Mouse (Mus musculus): Measurements from ENCODE around the gene Slc1a2. TPM values are rescaled to one million over a fixed set of nuclear protein-coding genes. Genes with fewer than 3 reads are reported as not detected.

Gene Slc1a2
- polyA plus RNA-seq, 1 experiment from 2014 or later = 0.38 TPM

DNA sequence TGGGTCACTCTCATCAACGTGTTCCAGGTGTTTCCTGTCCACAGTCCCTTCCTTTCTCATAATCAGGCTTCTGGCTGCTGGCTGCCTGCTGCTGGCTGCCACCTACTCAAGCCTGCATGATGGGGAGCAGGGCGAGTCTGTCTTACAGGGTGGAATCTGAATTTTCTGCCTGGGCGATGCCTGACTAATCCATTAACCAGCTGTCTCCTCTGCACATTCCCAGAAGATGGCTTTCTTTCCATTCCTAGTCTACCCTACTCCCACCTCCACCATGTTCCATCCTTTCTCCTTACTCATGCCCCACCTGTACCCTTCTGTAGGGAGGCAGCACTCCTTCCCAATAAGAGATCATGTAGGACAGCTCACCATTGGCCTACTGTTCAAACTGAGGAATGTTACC, 45.1 kb downstream of the Slc1a2 start:
- DNase-seq (ENCODE audit: low spot score) = no peak
- 81% methylated on average over 3 of the region's 3 CpGs for WGBS
- Histone ChIP-seq H3K36me3 (no peaks in the 10 kb centered on the region), H3K27me3 (ENCODE audit: low read depth, poor library complexity, severe bottlenecking) (no peaks in the 10 kb centered on the region), H3K4me3 (no peak overlapping the region), H3K4me1 (no peaks in the 10 kb centered on the region), H3K27ac (no peak overlapping the region), H3K9me3 (replicated peaks) (no peaks in the 10 kb centered on the region)

DNA sequence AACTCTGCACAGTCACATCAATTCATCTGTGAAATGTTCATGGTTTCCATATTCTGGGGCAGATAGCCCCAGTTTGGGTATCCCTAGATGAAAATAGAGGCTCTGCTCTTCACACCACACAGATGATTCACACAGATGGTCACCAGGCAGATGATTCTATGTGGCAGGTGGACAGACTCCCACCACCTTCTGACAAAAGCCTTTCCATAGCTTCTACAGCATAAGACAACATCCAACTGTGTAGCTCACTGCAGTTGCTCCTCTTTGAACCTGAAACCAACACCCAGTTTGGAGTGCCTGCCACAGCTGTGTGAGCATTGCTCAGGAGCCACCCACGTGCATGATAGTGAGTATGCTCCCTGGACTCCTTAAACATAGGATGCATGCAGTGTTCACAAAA, 46.3 kb downstream of the Slc1a2 start:
- 79% methylated on average over 1 of the region's 1 CpGs for WGBS
- Histone ChIP-seq H3K4me3 (no peak overlapping the region), H3K27me3 (ENCODE audit: low read depth, poor library complexity, severe bottlenecking) (no peaks in the 10 kb centered on the region)

GRCm38 (mm10) chr2:102711511-102711910, 53.1 kb downstream of the Slc1a2 start:
- Histone ChIP-seq H3K4me3 (no peak overlapping the region), H3K27ac (no peak overlapping the region), H3K4me1 (no peaks in the 10 kb centered on the region), H3K36me3 (no peaks in the 10 kb centered on the region), H3K9me3 (replicated peaks) (no peaks in the 10 kb centered on the region), H3K27me3 (ENCODE audit: low read depth, poor library complexity, severe bottlenecking) (no peaks in the 10 kb centered on the region)
- no peak for DNase-seq (ENCODE audit: low spot score)
- 74% methylated on average over 5 of the region's 5 CpGs for WGBS

More for the DNA sequence above, 46.3 kb downstream of the Slc1a2 start:
- DNase-seq (ENCODE audit: low spot score) = no peak
- H3K27ac ChIP-seq = no peak overlapping the region
- no peaks in the 10 kb centered on the region for H3K9me3 ChIP-seq (replicated peaks)
- no peaks in the 10 kb centered on the region for H3K4me1 ChIP-seq
- H3K36me3 ChIP-seq = no peaks in the 10 kb centered on the region

- no peaks in the 10 kb centered on the region for H3K27me3 ChIP-seq (ENCODE audit: low read depth, poor library complexity, severe bottlenecking)
- 84% methylated on average over 4 of the region's 4 CpGs for WGBS
Observed at GRCm38 (mm10) chr2:102712049-102712448, 53.6 kb downstream of the Slc1a2 start.

DNA sequence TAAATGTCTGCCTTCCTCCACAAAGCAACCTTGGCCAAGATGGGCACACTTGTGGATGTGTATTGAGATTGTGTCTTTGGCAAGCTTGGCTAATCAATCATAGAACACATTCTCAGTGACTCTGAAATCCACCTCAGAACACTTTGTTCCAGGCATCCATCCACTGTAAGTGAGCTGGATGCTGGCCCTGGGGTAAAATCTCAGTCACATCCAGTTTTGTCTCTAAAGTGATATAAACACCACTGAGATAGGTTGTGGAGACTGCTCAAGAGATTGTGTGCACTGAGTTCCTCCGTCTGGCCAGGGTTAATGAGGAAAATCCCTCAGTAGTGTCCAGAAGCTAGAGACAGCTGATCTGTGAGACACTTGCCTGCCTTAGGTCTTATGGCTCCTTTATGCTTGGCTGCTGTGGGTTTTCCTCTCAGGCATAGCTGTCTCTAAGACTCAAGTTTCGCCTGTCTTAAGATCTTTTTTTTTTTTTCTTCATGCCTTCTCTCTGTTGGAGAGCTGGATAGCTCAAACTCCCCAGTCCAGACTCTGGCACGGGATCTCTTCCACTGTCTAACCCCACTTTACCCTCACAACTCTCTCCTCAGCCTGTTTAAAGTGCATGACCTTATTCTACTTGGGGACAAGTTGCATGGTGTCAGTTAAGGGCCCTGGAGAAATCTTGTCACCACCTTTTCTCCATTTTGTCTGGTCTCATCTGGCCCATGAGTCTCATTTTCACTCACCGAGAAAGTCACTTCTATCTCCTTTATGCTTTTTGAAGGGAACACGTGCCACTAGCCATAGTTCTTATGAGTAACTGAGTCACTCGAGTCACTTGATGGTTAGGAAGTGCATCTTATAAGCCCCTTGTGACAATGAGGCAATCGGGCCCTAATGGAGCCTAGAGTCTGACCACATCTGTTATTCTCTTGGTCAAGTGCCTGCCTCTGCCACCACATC, 54.5 kb downstream of the Slc1a2 start:
- no peak for DNase-seq (ENCODE audit: low spot score)
- H3K9me3 ChIP-seq (replicated peaks) = no peaks in the 10 kb centered on the region
- H3K27ac ChIP-seq = no peak overlapping the region
- H3K36me3 ChIP-seq = no peaks in the 10 kb centered on the region
- no peak overlapping the region for H3K4me3 ChIP-seq
- no peaks in the 10 kb centered on the region for H3K27me3 ChIP-seq (ENCODE audit: low read depth, poor library complexity, severe bottlenecking)
- WGBS = 85% methylated on average over 7 of the region's 7 CpGs
- no peaks in the 10 kb centered on the region for H3K4me1 ChIP-seq

More at GRCm38 (mm10) chr2:102712049-102712448, 53.6 kb downstream of the Slc1a2 start:
- Histone ChIP-seq H3K36me3 (no peaks in the 10 kb centered on the region), H3K9me3 (replicated peaks) (no peaks in the 10 kb centered on the region), H3K27ac (no peak overlapping the region), H3K4me1 (no peaks in the 10 kb centered on the region), H3K4me3 (no peak overlapping the region)
- no peak for DNase-seq (ENCODE audit: low spot score)

- 83% methylated on average over 2 of the region's 2 CpGs for WGBS
- no peak overlapping the region for H3K4me3 ChIP-seq
- no peak for DNase-seq (ENCODE audit: low spot score)
- no peaks in the 10 kb centered on the region for H3K36me3 ChIP-seq
- H3K9me3 ChIP-seq (replicated peaks) = no peaks in the 10 kb centered on the region
- no peaks in the 10 kb centered on the region for H3K27me3 ChIP-seq (ENCODE audit: low read depth, poor library complexity, severe bottlenecking)
- no peak overlapping the region for H3K27ac ChIP-seq
- no peaks in the 10 kb centered on the region for H3K4me1 ChIP-seq
Observed at GRCm38 (mm10) chr2:102714320-102714719, 55.9 kb downstream of the Slc1a2 start.

GRCm38 (mm10) chr2:102715754-102716153, 57.3 kb downstream of the Slc1a2 start:
- Histone ChIP-seq H3K36me3 (no peaks in the 10 kb centered on the region), H3K27me3 (ENCODE audit: low read depth, poor library complexity, severe bottlenecking) (no peaks in the 10 kb centered on the region), H3K4me1 (no peaks in the 10 kb centered on the region), H3K4me3 (no peak overlapping the region), H3K27ac (no peak overlapping the region), H3K9me3 (replicated peaks) (no peaks in the 10 kb centered on the region)
- 39% methylated on average over 1 of the region's 1 CpGs for WGBS
- no peak for DNase-seq (ENCODE audit: low spot score)

- WGBS = 85% methylated on average over 2 of the region's 2 CpGs
- no peak overlapping the region for H3K27ac ChIP-seq
- no peaks in the 10 kb centered on the region for H3K36me3 ChIP-seq
- no peak for DNase-seq (ENCODE audit: low spot score)
- no peak overlapping the region for H3K4me3 ChIP-seq
- no peaks in the 10 kb centered on the region for H3K9me3 ChIP-seq (replicated peaks)
- no peaks in the 10 kb centered on the region for H3K27me3 ChIP-seq (ENCODE audit: low read depth, poor library complexity, severe bottlenecking)
- no peaks in the 10 kb centered on the region for H3K4me1 ChIP-seq
Observed at GRCm38 (mm10) chr2:102721859-102722258, 63.4 kb downstream of the Slc1a2 start.

DNA sequence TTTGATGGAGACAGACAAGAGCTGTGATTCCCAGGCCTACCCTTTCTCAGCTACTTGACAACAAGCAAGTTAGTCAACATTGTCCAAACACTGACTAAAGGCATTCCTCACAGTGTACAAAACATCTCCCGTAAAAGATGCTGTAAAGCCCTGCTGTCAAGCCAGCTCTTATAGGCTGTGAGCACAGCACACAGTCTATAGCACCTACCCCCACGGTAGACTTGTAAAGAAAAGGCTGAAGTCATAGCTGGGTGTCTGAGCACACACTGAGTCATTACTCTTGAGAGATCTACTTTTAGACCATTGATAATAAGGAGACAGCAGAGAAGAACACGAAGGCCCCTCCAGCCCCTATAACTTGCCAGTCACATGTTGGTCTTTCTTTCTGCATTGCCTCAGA, 66.6 kb downstream of the Slc1a2 start:
- no peak for DNase-seq (ENCODE audit: low spot score)
- no peaks in the 10 kb centered on the region for H3K27me3 ChIP-seq (ENCODE audit: low read depth, poor library complexity, severe bottlenecking)
- peaks cover 4% of the 10 kb centered on the region for H3K4me1 ChIP-seq
- H3K27ac ChIP-seq = no peak overlapping the region
- H3K9me3 ChIP-seq (replicated peaks) = no peaks in the 10 kb centered on the region
- no peak overlapping the region for H3K4me3 ChIP-seq
- 80% methylated on average over 3 of the region's 3 CpGs for WGBS
- H3K36me3 ChIP-seq = no peaks in the 10 kb centered on the region

- H3K27ac ChIP-seq = peak overlapping the region; percentile 73
Observed at GRCm38 (mm10) chr2:102730386-102730785, 71.9 kb downstream of the Slc1a2 start.

GRCm38 (mm10) chr2:102730788-102731187, 72.3 kb downstream of the Slc1a2 start:
- H3K27ac ChIP-seq = peak overlapping the region; percentile 73
- no peaks in the 10 kb centered on the region for H3K36me3 ChIP-seq
- no peak overlapping the region for H3K4me3 ChIP-seq
- DNase-seq (ENCODE audit: low spot score) = peak; percentile 53
- no peaks in the 10 kb centered on the region for H3K9me3 ChIP-seq (replicated peaks)
- no peaks in the 10 kb centered on the region for H3K27me3 ChIP-seq (ENCODE audit: low read depth, poor library complexity, severe bottlenecking)
- peaks cover 35% of the 10 kb centered on the region for H3K4me1 ChIP-seq
- 30% methylated on average over 8 of the region's 8 CpGs for WGBS

More at GRCm38 (mm10) chr2:102730386-102730785, 71.9 kb downstream of the Slc1a2 start:
- WGBS = 66% methylated on average over 5 of the region's 5 CpGs
- DNase-seq (ENCODE audit: low spot score) = no peak
- no peak overlapping the region for H3K4me3 ChIP-seq
- H3K36me3 ChIP-seq = no peaks in the 10 kb centered on the region
- H3K9me3 ChIP-seq (replicated peaks) = no peaks in the 10 kb centered on the region
- peaks cover 35% of the 10 kb centered on the region for H3K4me1 ChIP-seq
- no peaks in the 10 kb centered on the region for H3K27me3 ChIP-seq (ENCODE audit: low read depth, poor library complexity, severe bottlenecking)

- no peak overlapping the region for H3K27ac ChIP-seq
- H3K27me3 ChIP-seq (ENCODE audit: low read depth, poor library complexity, severe bottlenecking) = no peaks in the 10 kb centered on the region
- H3K36me3 ChIP-seq = no peaks in the 10 kb centered on the region
- no peak overlapping the region for H3K4me3 ChIP-seq
- WGBS = 85% methylated on average over 4 of the region's 4 CpGs
- no peak for DNase-seq (ENCODE audit: low spot score)
- no peaks in the 10 kb centered on the region for H3K9me3 ChIP-seq (replicated peaks)
- H3K4me1 ChIP-seq = peaks cover 35% of the 10 kb centered on the region
Observed at GRCm38 (mm10) chr2:102733128-102733527, 74.7 kb downstream of the Slc1a2 start.

DNA sequence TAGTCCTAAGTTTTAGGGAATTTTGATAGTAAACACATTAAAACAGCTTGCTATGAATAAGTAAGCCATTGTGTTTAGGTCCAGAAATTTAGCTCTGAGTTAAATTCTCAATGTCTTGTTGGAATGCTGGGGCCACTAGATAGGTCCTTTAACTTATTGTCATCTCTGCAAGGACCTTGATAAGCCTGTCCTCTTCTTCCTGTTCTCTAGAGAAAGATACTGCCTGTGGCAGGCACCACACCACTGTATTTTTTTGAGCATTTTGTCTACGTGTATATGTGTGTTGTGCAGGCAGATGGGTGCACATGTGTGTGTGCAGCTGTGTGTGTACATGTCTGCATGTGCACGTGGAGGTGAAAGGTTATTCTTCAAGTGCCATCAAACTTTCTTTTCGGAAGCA, 75.6 kb downstream of the Slc1a2 start:
- no peak overlapping the region for H3K27ac ChIP-seq
- no peaks in the 10 kb centered on the region for H3K27me3 ChIP-seq (ENCODE audit: low read depth, poor library complexity, severe bottlenecking)
- H3K4me1 ChIP-seq = peaks cover 35% of the 10 kb centered on the region
- WGBS = 89% methylated on average over 3 of the region's 3 CpGs
- no peak for DNase-seq (ENCODE audit: low spot score)
- H3K4me3 ChIP-seq = no peak overlapping the region
- H3K36me3 ChIP-seq = no peaks in the 10 kb centered on the region
- no peaks in the 10 kb centered on the region for H3K9me3 ChIP-seq (replicated peaks)

Measured in limb, embryonic 10.5 days (tissue).